Mouse (Mus musculus) E14TG2a.4 (cell line): Measurements from ENCODE around the gene Spa17.

Experiments used
- H3K27me3 ChIP-seq: 2 replicates; pipeline ENCODE4 v1.6.1; 2014; ENCODE audit warnings: low read length, control low read depth; ENCODE audit not compliant: insufficient read depth
- H3K36me3 ChIP-seq: 2 replicates; pipeline ENCODE4 v1.6.1; 2014; ENCODE audit warnings: low read length, control low read depth; ENCODE audit not compliant: insufficient read depth
- H3K4me1 ChIP-seq: replicated peaks from 2 replicates; pipeline ENCODE4 v1.6.1; 2014; ENCODE audit warnings: low read depth, low read length, control low read depth
- H3K4me3 ChIP-seq: replicated peaks from 2 replicates; pipeline ENCODE4 v1.5.1; 2014; ENCODE audit warnings: mild to moderate bottlenecking, low read length
- H3K9me3 ChIP-seq: 2 replicates; pipeline ENCODE4 v1.6.1; 2014; ENCODE audit warnings: low read length, control low read depth
- CTCF ChIP-seq: conservative IDR thresholded peaks from 2 replicates; pipeline ENCODE4 v1.5.1; 2014; ENCODE audit warnings: low read length
- NANOG ChIP-seq: IDR thresholded peaks from 2 replicates; pipeline ENCODE4 v1.6.1; 2014; ENCODE audit warnings: borderline replicate concordance, low read length, mixed read lengths
- POU5F1 ChIP-seq: IDR thresholded peaks from 2 replicates; pipeline ENCODE4 v1.6.1; 2014; ENCODE audit warnings: low read length, borderline replicate concordance

The Spa17 gene

GRCm38 (mm10) chr9:37638721-37639120 lies 25.2 kb upstream of the Spa17 start:
- Histone ChIP-seq H3K9me3 (no peaks in the 10 kb centered on the region), H3K4me1 (no peaks in the 10 kb centered on the region), H3K36me3 (no peaks in the 10 kb centered on the region), H3K4me3 (no peak overlapping the region), H3K27me3 (no peaks in the 10 kb centered on the region)
- TF ChIP-seq POU5F1, result no peak

- Histone ChIP-seq H3K27me3 (no peaks in the 10 kb centered on the region), H3K4me3 (no peak overlapping the region), H3K9me3 (no peaks in the 10 kb centered on the region), H3K4me1 (no peaks in the 10 kb centered on the region), H3K36me3 (no peaks in the 10 kb centered on the region)
- TF ChIP-seq CTCF (no peak), NANOG (no peak), POU5F1 (no peak)
These were observed 23.4 kb upstream of the Spa17 start for GRCm38 (mm10) chr9:37636800-37637542.

- Histone ChIP-seq H3K36me3 (no peaks in the 10 kb centered on the region), H3K4me3 (no peak overlapping the region), H3K4me1 (no peaks in the 10 kb centered on the region), H3K27me3 (no peaks in the 10 kb centered on the region), H3K9me3 (no peaks in the 10 kb centered on the region)
- no peak for TF ChIP-seq POU5F1
- peak; percentile 91 for TF ChIP-seq CTCF
- TF ChIP-seq NANOG, result no peak
These were observed 22.8 kb upstream of the Spa17 start for GRCm38 (mm10) chr9:37636335-37636734.

- Histone ChIP-seq H3K4me1 (peaks cover 4% of the 10 kb centered on the region; the same call in 1 of the 2 replicates), H3K27me3 (no peaks in the 10 kb centered on the region), H3K36me3 (no peaks in the 10 kb centered on the region), H3K9me3 (no peaks in the 10 kb centered on the region), H3K4me3 (no peak overlapping the region)
- TF ChIP-seq NANOG, result no peak
- TF ChIP-seq CTCF, result no peak
- TF ChIP-seq POU5F1, result no peak
These were observed 20.7 kb upstream of the Spa17 start for GRCm38 (mm10) chr9:37634269-37634668.

- H3K9me3 ChIP-seq, result no peaks in the 10 kb centered on the region
- no peaks in the 10 kb centered on the region for H3K27me3 ChIP-seq
- H3K36me3 ChIP-seq, result no peaks in the 10 kb centered on the region
- no peak overlapping the region for H3K4me3 ChIP-seq
- TF ChIP-seq CTCF (no peak), POU5F1 (no peak), NANOG (no peak)
- peaks cover 18% of the 10 kb centered on the region for H3K4me1 ChIP-seq
These were observed 18.8 kb upstream of the Spa17 start for GRCm38 (mm10) chr9:37632305-37632704.

- no peak overlapping the region for H3K4me3 ChIP-seq
- TF ChIP-seq POU5F1, result no peak
- TF ChIP-seq NANOG, result no peak
- no peak for TF ChIP-seq CTCF
- no peaks in the 10 kb centered on the region for H3K27me3 ChIP-seq
- H3K36me3 ChIP-seq, result no peaks in the 10 kb centered on the region
- no peaks in the 10 kb centered on the region for H3K9me3 ChIP-seq
- peaks cover 41% of the 10 kb centered on the region for H3K4me1 ChIP-seq
These were observed 16.4 kb upstream of the Spa17 start for GRCm38 (mm10) chr9:37629941-37630340.

GRCm38 (mm10) chr9:37628581-37628980 lies 15.1 kb upstream of the Spa17 start:
- no peak for TF ChIP-seq POU5F1
- peak; percentile 34; the same call in 1 of the 2 replicates for TF ChIP-seq NANOG
- no peaks in the 10 kb centered on the region for H3K36me3 ChIP-seq
- no peak overlapping the region for H3K4me3 ChIP-seq
- no peaks in the 10 kb centered on the region for H3K9me3 ChIP-seq
- H3K4me1 ChIP-seq, result peaks cover 41% of the 10 kb centered on the region
- H3K27me3 ChIP-seq, result no peaks in the 10 kb centered on the region

- no peaks in the 10 kb centered on the region for H3K27me3 ChIP-seq
- TF ChIP-seq NANOG (peak; percentile 61), POU5F1 (no peak), CTCF (no peak)
- no peaks in the 10 kb centered on the region for H3K9me3 ChIP-seq
- peaks cover 41% of the 10 kb centered on the region for H3K4me1 ChIP-seq
- H3K4me3 ChIP-seq, result no peak overlapping the region
- H3K36me3 ChIP-seq, result no peaks in the 10 kb centered on the region
These were observed 13.7 kb upstream of the Spa17 start for GRCm38 (mm10) chr9:37627263-37627662.

GRCm38 (mm10) chr9:37626103-37626567 lies 12.6 kb upstream of the Spa17 start:
- Histone ChIP-seq H3K27me3 (no peaks in the 10 kb centered on the region), H3K9me3 (no peaks in the 10 kb centered on the region), H3K4me1 (peaks cover 45% of the 10 kb centered on the region), H3K36me3 (no peaks in the 10 kb centered on the region), H3K4me3 (no peak overlapping the region)
- TF ChIP-seq POU5F1 (no peak), NANOG (no peak), CTCF (no peak)
